Mouse (Mus musculus): ENCODE data around the gene Cd72.

GRCm38 (mm10) chr4:43425197-43425596, 29.2 kb downstream of the Cd72 start:
- TF ChIP-seq CTCF (conservative IDR thresholded peaks at IDR 0.05; ENCODE audit: insufficient read depth, insufficient read length, low read depth, low read length) (no peak), POLR2A (IDR thresholded peaks at IDR 0.05; ENCODE audit: low read depth, low read length) (no peak)
